Mouse (Mus musculus): ENCODE results near the gene Kcnd3.

Kcnd3 gene

GRCm38 (mm10) chr3:105521178-105521631 is 69.1 kb downstream of the Kcnd3 start:
- DNase-seq (ENCODE audit: low spot score in 2 of 2) = peak in 1 of 2 experiments; percentile 9

- no peak for DNase-seq (ENCODE audit: low spot score in 2 of 2)
Measured at GRCm38 (mm10) chr3:105521639-105522038, 69.5 kb downstream of the Kcnd3 start.

- DNase-seq (ENCODE audit: low spot score in 2 of 2) = no peak
Measured at GRCm38 (mm10) chr3:105528860-105529259, 76.7 kb downstream of the Kcnd3 start.

- DNase-seq (ENCODE audit: low spot score in 2 of 2) = no peak
Measured at GRCm38 (mm10) chr3:105529700-105530099, 77.6 kb downstream of the Kcnd3 start.

GRCm38 (mm10) chr3:105530363-105531130 is 78.4 kb downstream of the Kcnd3 start:
- no peak for DNase-seq (ENCODE audit: low spot score in 2 of 2)

- DNase-seq (ENCODE audit: low spot score in 2 of 2) = no peak
Measured at GRCm38 (mm10) chr3:105538406-105538805, 86.3 kb downstream of the Kcnd3 start.

DNA sequence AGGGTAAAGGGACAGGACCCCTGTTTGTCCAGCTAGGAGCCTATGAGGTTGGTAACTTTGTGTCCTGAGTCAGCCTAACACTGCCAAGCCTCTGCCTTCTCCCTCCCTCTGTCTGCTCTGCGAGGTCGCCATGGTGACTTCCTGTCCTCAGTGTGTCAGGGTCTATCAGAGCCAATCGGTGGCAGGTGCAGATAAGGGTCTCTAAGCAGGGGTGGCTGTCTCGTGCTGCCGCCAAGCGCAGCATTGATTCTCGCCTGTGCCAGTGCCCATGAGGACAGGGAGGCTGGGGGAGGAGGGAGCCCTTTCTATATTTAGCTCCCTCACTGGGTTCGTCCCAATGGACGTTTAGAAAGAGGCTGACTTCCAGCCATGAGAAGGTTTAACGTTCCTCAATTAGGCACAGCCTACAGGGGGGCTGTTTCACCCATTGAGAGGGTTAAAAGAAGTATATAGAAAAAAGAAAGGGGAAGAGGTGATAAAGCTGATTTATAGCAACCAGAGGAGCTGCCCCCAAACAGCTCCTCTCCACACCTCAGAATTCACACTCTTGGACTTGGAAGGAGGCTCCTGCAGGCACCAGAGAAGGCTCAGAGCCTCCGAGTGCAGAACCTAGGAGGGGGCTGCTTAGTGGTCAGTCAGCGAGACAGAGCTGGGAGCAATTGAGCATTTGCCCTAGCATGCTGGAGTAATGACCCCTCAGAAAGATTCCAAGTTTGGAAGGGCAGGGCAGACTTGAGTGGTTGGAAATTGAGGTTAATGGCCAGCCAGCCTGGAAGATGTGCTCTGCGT is 86.9 kb downstream of the Kcnd3 start:
- DNase-seq (ENCODE audit: low spot score in 2 of 2) = no peak

DNA sequence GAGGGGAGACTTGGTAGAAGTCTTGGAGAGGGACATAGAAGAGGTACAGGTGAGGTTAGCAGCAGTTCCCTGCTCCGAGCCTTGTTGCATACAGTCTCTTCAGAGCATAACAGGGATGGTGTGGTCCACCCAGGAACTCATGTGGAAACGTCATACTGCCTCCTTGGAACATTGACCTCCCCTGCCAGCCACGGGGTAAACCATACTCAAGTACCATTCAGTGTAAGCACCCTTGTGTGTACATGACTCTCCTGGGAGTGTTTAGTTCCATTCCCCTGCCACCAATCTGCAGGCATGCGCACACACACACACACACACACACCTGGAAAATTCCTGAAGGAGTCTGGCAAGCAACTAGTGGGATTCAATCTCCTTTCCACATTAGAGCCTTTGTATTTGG is 90.6 kb downstream of the Kcnd3 start:
- DNase-seq (ENCODE audit: low spot score in 2 of 2) = no peak

- DNase-seq (ENCODE audit: low spot score in 2 of 2) = no peak
Measured at GRCm38 (mm10) chr3:105544106-105544505, 92.0 kb downstream of the Kcnd3 start.

DNA sequence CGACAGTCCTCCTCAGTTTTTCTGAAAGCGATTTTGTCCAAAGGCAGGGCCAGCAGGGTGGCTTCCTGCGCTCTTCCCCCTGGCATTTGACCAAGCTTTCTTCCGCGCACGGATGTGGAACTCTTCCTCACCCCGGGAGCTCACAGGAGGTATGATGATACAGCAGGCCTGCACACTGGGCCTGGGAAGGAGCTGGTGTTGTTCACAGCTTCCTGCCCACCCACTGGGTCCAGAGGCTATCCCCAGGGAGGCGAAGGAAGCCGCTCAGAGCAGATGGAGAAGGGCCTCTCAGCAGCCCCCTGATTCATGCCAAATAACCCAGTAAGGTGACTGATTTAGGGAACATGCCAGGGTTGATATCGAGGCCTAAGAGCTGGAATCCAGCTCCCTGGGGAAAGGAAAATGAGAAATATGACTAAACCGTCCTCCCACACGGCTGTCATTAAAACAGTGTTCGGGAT is 94.5 kb downstream of the Kcnd3 start:
- no peak for DNase-seq (ENCODE audit: low spot score in 2 of 2)

DNA sequence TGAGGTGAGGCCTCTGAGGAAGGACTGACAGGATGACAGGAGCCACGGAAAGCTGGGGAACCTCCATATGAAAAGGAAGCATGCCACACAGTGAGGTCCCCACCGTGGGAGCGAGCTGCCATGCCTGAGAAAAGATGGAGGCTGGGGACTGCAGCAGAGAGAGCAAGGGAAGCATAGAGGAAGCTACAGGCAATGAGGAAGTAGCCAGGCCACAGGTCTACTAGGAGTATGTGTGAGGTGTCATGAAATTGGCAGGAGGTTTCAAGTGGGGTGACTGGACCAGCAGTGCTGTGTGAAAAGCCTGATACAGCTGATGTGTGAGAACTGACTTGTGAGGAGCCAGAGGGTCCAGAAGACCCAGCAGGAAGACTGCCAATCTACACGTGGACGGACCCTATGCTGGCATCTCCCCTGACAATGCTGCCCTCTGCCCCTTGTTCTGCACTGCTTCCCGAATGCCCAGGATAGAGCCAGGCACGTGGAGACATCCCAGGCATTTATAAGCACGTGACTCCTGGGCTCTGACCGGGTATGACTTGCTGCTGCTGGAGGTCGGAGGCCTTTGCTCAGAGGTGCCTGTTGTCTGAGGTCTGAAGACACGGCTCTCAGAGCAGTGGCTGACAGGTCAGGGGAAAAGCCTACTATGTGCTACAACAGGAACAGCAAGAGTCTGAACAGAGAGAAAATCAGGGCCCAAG is 96.1 kb downstream of the Kcnd3 start:
- no peak for DNase-seq (ENCODE audit: low spot score in 2 of 2)

GRCm38 (mm10) chr3:105559456-105559855 is 107.3 kb downstream of the Kcnd3 start:
- no peak for DNase-seq (ENCODE audit: low spot score in 2 of 2)

GRCm38 (mm10) chr3:105566973-105567372 is 114.8 kb downstream of the Kcnd3 start:
- no peak for DNase-seq (ENCODE audit: low spot score in 2 of 2)

DNA sequence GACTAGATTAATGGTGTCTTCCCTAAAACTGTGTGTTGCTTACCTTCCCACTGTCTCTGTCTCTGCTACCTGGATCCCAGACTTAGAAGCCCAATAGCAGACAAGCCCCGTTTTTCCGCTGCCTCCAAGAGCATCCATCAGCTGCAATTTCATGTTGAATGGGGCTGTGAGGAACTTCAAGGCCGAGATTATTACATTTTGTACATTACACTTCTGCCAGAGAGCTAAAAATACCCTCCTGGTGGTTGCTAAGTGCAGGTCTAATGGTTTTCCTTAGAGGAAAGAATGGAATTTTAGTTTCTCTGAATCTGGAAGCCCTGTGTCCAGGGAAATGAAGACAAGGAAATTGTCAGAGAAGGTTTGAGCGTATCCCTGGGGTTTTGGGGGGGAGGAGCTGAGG is 115.3 kb downstream of the Kcnd3 start:
- no peak for DNase-seq (ENCODE audit: low spot score in 2 of 2)

DNA sequence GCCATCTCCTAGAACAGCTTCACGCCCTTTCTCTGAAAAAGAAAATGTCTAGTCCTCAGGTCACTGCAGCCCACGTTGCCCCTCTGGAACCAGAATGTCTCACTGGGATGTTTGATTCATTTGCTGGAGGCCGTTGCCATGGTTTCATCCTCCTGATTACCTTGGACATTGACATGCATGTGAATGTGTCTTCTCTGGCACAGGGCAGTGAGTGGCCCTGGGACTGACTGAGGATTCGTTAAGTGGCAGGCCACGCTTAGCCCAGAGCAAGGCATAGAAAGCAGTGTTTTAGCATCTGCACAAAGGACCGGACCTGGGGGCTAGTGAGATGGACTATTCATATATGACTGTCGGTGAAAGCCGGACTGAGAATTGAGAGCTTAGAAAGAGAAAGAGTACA is 116.3 kb downstream of the Kcnd3 start:
- DNase-seq (ENCODE audit: low spot score in 2 of 2) = no peak

DNA sequence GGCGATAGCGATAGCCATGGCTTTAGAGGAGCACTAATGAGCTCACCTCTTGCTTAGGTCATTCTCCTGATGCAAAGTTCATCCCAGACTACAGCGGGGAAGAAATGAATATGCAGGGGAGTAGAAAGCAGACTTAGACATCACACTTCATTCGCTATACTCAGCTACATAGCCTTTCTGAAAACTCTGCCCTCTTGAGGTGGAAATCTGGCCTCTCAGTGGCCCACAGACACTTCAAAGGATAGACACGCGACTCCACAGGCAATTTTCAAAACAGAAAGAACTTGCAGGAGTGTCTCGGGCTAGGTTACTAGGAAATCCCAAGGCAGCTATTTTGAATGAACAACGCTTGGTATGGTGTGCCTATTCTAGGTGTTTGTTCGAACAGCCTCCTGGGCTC is 116.7 kb downstream of the Kcnd3 start:
- no peak for DNase-seq (ENCODE audit: low spot score in 2 of 2)

DNA sequence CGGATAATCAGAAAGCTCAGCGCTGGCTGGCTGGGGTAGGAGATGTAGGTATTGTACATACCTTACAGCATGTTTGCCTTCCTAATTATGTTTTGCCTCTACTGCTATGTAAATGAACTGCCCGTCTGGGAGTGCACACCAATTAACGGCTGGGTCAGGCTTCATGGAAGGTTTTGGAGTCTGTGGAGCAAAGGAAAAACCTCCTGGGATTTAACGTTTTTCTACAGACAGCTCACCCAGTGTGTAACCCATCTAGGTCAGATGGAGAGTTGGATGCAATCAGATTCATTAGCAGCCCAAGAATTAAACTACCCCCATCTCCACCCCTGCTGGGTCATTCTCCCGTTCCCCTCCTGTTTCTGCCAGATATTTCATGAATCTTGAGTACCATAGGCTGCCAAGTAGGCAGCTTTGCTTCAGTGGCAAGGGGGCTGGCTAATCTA is 117.2 kb downstream of the Kcnd3 start:
- DNase-seq (ENCODE audit: low spot score in 2 of 2) = no peak

DNA sequence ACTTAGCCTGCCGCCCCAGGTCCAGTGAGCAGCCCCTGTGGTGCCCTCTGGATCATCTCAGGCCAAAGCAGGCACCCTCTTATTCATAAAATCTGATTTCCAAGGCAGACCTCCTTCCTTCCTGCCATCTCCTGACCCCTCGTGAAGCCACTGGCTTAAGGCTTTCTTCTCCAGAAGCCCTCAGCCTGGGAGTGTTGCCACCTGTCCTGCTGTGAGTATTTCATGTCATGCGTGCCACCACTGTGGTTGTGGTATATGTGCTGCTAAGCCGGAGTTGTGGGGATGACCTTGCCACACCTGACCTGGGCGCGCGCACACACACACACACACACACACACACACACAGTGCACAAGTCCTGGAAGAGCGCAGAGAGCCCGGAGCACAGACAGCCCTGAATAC is 117.8 kb downstream of the Kcnd3 start:
- DNase-seq (ENCODE audit: low spot score in 2 of 2) = no peak

DNA sequence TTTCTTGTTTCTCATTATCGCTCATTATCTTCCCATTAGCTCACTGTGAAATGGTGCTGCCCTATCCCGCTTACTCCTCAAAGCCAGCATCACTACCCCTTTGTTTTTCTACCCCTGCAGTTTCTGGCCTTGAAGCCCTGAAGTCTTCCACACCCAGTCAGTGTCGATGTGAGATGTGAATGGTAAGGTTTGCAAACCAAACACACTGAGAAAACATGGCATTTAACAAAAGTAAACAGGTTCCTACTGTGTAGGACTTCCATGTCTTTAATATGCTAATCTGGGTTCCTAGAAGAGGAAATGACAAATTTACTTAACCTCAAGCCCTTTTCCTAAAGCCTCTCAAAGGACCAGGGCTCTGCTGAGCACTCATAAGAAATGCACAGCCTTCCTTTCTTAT is 118.7 kb downstream of the Kcnd3 start:
- DNase-seq (ENCODE audit: low spot score in 2 of 2) = no peak

- DNase-seq (ENCODE audit: low spot score in 2 of 2) = no peak
Measured at GRCm38 (mm10) chr3:105571944-105572343, 119.8 kb downstream of the Kcnd3 start.

- no peak for DNase-seq (ENCODE audit: low spot score in 2 of 2)
Measured at GRCm38 (mm10) chr3:105573156-105573555, 121.0 kb downstream of the Kcnd3 start.

DNA sequence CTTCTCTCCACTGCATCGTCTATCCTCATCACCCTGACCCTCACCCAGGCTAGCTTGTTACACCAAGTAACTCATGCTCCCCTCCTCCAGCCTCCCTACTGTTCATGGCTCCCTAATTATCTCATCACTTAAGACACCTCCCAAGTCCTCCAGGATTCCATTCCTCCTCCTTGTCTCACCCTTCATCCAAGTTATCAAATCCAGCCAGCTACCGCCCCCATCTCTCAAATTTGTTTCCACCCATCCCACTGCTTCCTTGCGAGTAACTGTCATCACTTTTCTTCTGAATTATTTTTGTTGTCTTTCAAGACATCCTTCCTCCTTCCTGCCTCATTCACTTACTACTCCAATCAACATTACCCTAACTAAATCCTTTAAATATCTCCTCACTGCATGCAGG is 126.2 kb downstream of the Kcnd3 start:
- no peak for DNase-seq (ENCODE audit: low spot score in 2 of 2)
